Mouse (Mus musculus) heart, embryonic 11.5 days (tissue): ENCODE results near the gene Pex11b. TPM values are rescaled to one million over a fixed set of nuclear protein-coding genes. Genes with fewer than 3 reads are reported as not detected.

Experiments used
- ATAC-seq: fragments of 200-750 bp; cut with Nextera tagmentation; replicated peaks from 2 replicates; pipeline ENCODE4 v1.8.0; 2017; ENCODE audit warnings: moderate library complexity; ENCODE audit not compliant: insufficient number of reproducible peaks, low FRiP score, low TSS enrichment
- H3K27ac ChIP-seq: fragments of 300-500 bp; sonication (generic); 2 replicates; pipeline ENCODE4 v1.5.1; 2014; ENCODE audit warnings: mild to moderate bottlenecking, low read depth, low read length
- H3K27me3 ChIP-seq: fragments of 300-500 bp; sonication (generic); 2 replicates; pipeline ENCODE4 v1.6.1; 2014; ENCODE audit warnings: mild to moderate bottlenecking, low read length, mixed read lengths; ENCODE audit not compliant: control insufficient read depth, insufficient read depth
- H3K36me3 ChIP-seq: fragments of 300-500 bp; sonication (generic); 2 replicates; pipeline ENCODE4 v1.6.1; 2014; ENCODE audit warnings: mild to moderate bottlenecking, low read length, moderate library complexity, mixed read lengths; ENCODE audit not compliant: control insufficient read depth, insufficient read depth
- H3K4me1 ChIP-seq: fragments of 300-500 bp; sonication (generic); 2 replicates; pipeline ENCODE4 v1.6.1; 2014; ENCODE audit warnings: low read length; ENCODE audit not compliant: control insufficient read depth, insufficient read depth
- H3K4me2 ChIP-seq: fragments of 300-500 bp; sonication (generic); 2 replicates; pipeline ENCODE4 v1.6.1; 2014; ENCODE audit warnings: mild to moderate bottlenecking, moderate library complexity
- H3K4me3 ChIP-seq: fragments of 300-500 bp; sonication (generic); 2 replicates; pipeline ENCODE4 v1.5.1; 2014; ENCODE audit warnings: low read depth, low read length
- H3K9ac ChIP-seq: fragments of 300-500 bp; sonication (generic); 2 replicates; pipeline ENCODE4 v1.6.1; 2014; ENCODE audit warnings: mild to moderate bottlenecking, low read depth, low read length, moderate library complexity
- H3K9me3 ChIP-seq: fragments of 300-500 bp; sonication (generic); replicated peaks from 2 replicates; pipeline ENCODE4 v1.6.1; 2016; ENCODE audit warnings: low read length; ENCODE audit not compliant: control insufficient read depth
- WGBS: fragments of 180-500 bp; shearing (Covaris S2); extraction: QIAGEN DNeasy Blood & Tissue Kit; methylation state at CpG from one replicate; pipeline ENCODE4 v1.1.7; 2014; ENCODE audit not compliant: insufficient replicate concordance; 5-methylcytosine and 5-hydroxymethylcytosine counted together
- polyA plus RNA-seq: library from polyadenylated mRNA; unstranded; fragments of >200 nt; fragmentation: Nextera tagmentation; extraction: Ambion mirVana; gene quantifications from 2 replicates; pipeline ENCODE4 v1.2.1, GENCODE M21; 2014

Pex11b gene
- polyA plus RNA-seq, 1 experiment from 2014 or later: 37.7 TPM

- H3K27me3 ChIP-seq: peaks cover 2% of the 10 kb centered on the region; the same call in 1 of the 2 replicates
- no peaks in the 10 kb centered on the region for H3K9me3 ChIP-seq
- H3K9ac ChIP-seq: peak overlapping the region; percentile 83
- WGBS: 2% methylated on average over 11 of the region's 12 CpGs
- H3K4me1 ChIP-seq: peaks cover 28% of the 10 kb centered on the region
- no peaks in the 10 kb centered on the region for H3K36me3 ChIP-seq
- H3K4me2 ChIP-seq: peak overlapping the region; percentile 98
- H3K27ac ChIP-seq: peak overlapping the region; percentile 78
- H3K4me3 ChIP-seq: peak overlapping the region; percentile 65
- ATAC-seq: no peak
These were observed 38.3 kb upstream of the Pex11b start for GRCm38 (mm10) chr3:96596855-96597254.

GRCm38 (mm10) chr3:96597435-96597891, 37.7 kb upstream of the Pex11b start:
- peak overlapping the region; percentile 83 for H3K9ac ChIP-seq
- H3K9me3 ChIP-seq: no peaks in the 10 kb centered on the region
- under 1% methylated on average over 40 of the region's 40 CpGs for WGBS
- peak overlapping the region; percentile 65 for H3K4me3 ChIP-seq
- H3K4me2 ChIP-seq: peak overlapping the region; percentile 98
- ATAC-seq: no peak
- H3K4me1 ChIP-seq: peaks cover 29% of the 10 kb centered on the region
- H3K27me3 ChIP-seq: peaks cover 2% of the 10 kb centered on the region; the same call in 1 of the 2 replicates
- H3K36me3 ChIP-seq: no peaks in the 10 kb centered on the region
- H3K27ac ChIP-seq: peak overlapping the region; percentile 78

- Histone ChIP-seq H3K4me2 (peak overlapping the region; percentile 98), H3K4me1 (peaks cover 38% of the 10 kb centered on the region), H3K4me3 (peak overlapping the region; percentile 65), H3K27ac (peak overlapping the region; percentile 78), H3K9ac (peak overlapping the region; percentile 83), H3K36me3 (no peaks in the 10 kb centered on the region), H3K27me3 (peaks cover 2% of the 10 kb centered on the region; the same call in 1 of the 2 replicates), H3K9me3 (no peaks in the 10 kb centered on the region)
- 0 out of 2 replicates have a peak, but pooled peaks have one; percentile 4 for ATAC-seq
- 3% methylated on average over 54 of the region's 54 CpGs for WGBS
These were observed 36.8 kb upstream of the Pex11b start for GRCm38 (mm10) chr3:96598156-96599068.

DNA sequence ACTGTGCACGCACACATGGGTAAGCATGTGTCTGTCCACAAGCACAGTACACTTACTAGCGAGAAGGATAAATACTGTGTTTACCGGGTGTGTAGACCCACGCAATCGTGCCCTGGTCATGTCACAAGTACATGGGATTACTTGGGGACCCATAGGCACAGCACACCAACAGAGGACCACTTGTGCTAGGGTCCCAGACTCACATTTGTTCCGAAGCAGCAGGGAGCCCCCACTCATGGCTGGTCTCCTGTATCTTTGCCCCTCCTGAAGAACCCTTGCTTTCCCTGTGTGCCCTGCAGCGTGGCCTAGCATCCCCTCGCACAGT, 36.1 kb upstream of the Pex11b start:
- 48% methylated on average over 8 of the region's 8 CpGs for WGBS
- H3K4me1 ChIP-seq: peaks cover 44% of the 10 kb centered on the region
- H3K4me3 ChIP-seq: peak overlapping the region; percentile 65
- no peak overlapping the region; the same call in 1 of the 2 replicates for H3K9ac ChIP-seq
- H3K4me2 ChIP-seq: peak overlapping the region; percentile 98
- H3K9me3 ChIP-seq: no peaks in the 10 kb centered on the region
- H3K27ac ChIP-seq: no peak overlapping the region
- no peaks in the 10 kb centered on the region for H3K36me3 ChIP-seq
- no peak for ATAC-seq
- H3K27me3 ChIP-seq: peaks cover 2% of the 10 kb centered on the region; the same call in 1 of the 2 replicates

DNA sequence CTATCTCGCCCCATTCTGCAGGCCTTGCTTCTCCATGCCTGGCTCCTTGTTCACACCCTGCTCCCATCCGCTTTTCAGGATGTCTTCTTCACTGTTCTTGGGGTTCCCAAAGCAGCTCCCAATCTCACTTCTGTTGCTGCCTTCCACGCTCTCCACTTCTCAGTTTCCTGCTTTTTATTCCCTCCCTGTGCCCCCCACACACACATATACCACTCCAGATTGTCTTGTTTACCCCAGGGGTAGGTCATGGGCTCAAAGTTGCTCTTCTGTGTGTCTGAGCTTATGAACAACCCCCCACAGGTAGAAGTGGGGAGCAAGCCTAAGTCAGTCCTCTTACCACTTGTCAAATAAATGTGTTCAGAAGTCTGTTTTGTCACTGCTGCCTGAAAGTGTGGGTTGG, 35.8 kb upstream of the Pex11b start:
- no peak overlapping the region; the same call in 1 of the 2 replicates for H3K4me2 ChIP-seq
- H3K36me3 ChIP-seq: no peaks in the 10 kb centered on the region
- H3K4me3 ChIP-seq: peak overlapping the region; percentile 65; the same call in 1 of the 2 replicates
- no peaks in the 10 kb centered on the region for H3K9me3 ChIP-seq
- H3K27me3 ChIP-seq: peaks cover 2% of the 10 kb centered on the region; the same call in 1 of the 2 replicates
- no peak overlapping the region for H3K27ac ChIP-seq
- no peak for ATAC-seq
- no peak overlapping the region for H3K9ac ChIP-seq
- peaks cover 46% of the 10 kb centered on the region for H3K4me1 ChIP-seq
- WGBS: 71% methylated on average over 3 of the region's 3 CpGs

DNA sequence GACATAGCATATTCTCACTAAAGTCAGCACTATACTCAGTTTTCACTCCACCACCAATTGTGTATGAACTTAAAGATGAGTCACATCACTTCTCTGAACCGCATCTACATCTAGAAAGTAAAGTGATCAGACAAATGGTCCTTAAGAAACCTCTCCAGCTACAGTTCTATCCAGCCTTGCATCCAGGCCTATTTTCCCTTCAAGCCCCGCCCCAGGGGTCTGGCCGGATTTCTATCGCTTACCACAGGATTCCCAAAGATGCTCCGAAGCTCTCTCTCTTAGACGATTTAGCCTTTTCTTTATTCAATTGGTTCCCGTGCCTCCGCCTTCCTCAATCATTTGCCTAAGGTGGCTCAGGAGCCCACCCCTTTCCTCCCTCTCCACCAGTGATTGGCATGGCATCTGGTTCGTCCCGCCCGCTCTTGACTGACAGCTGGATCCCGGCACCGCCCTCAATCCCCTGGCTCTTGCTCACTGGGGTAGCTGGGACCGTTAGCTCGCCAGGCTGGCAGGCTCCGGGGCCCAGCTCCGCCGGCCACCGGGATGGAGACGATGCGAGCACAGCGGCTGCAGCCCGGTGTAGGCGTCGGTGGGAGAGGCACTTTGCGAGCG, 34.4 kb upstream of the Pex11b start, which contains the start of gene Lix1l:
Gene Lix1l, plus strand, starts transcription at position 511 of the 612 bp plus-strand sequence.
- peak within 1 kb of the TSS; percentile 96 for H3K27ac ChIP-seq
- no peaks in the 10 kb centered on the region for H3K36me3 ChIP-seq
- peaks cover 44% of the 10 kb centered on the region for H3K4me1 ChIP-seq
- H3K9ac ChIP-seq: peak within 1 kb of the TSS; percentile 87
- H3K9me3 ChIP-seq: no peaks in the 10 kb centered on the region
- H3K27me3 ChIP-seq: peaks cover 2% of the 10 kb centered on the region; the same call in 1 of the 2 replicates
- peak; percentile 85 for ATAC-seq
- peak within 1 kb of the TSS; percentile 72 for H3K4me2 ChIP-seq
- WGBS: 4% methylated on average over 24 of the region's 27 CpGs
- peak within 1 kb of the TSS; percentile 84 for H3K4me3 ChIP-seq

- Histone ChIP-seq H3K4me1 (peaks cover 39% of the 10 kb centered on the region), H3K4me2 (peak overlapping the region; percentile 72), H3K4me3 (peak overlapping the region; percentile 84), H3K27me3 (peaks cover 2% of the 10 kb centered on the region; the same call in 1 of the 2 replicates), H3K36me3 (no peaks in the 10 kb centered on the region), H3K9me3 (no peaks in the 10 kb centered on the region), H3K9ac (peak overlapping the region; percentile 87), H3K27ac (peak overlapping the region; percentile 96)
- under 1% methylated on average over 21 of the region's 40 CpGs for WGBS
- ATAC-seq: peak; percentile 56
These were observed 33.9 kb upstream of the Pex11b start for GRCm38 (mm10) chr3:96601251-96601787.
